Mouse (Mus musculus): ENCODE data around the gene Skp1a. TPM values are rescaled to one million over a fixed set of nuclear protein-coding genes. Genes with fewer than 3 reads are reported as not detected.

The Skp1a gene
- polyA plus RNA-seq, 1 experiment from 2014 or later: 976 TPM

DNA sequence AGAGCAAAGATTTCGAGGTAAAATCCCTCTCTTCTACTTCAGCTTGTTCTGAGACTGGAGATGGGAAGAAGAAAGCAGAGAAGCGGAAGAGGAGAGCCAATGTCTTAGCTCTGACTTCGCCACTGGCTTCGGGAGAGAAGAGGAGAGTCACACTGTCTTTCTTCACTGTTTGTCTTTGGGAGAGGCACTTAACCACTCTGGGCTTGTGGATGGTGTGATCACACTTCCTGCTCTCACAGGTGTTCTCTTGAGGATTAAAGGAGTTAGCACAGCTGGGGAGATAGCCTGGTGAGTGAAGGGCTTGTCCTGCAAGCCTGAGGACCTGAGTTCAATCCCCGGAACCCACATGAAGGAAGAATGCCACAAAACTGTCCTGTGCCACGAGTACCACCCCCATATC, 61.1 kb downstream of the Skp1a start:
- Histone ChIP-seq H3K4me2 (no peak overlapping the region), H3K4me3 (replicated peaks) (no peak overlapping the region), H3K27ac (no peak overlapping the region), H3K4me1 (replicated peaks) (no peaks in the 10 kb centered on the region), H3K27me3 (no peaks in the 10 kb centered on the region), H3K9ac (replicated peaks) (no peak overlapping the region), H3K9me3 (no peaks in the 10 kb centered on the region), H3K36me3 (no peaks in the 10 kb centered on the region)
- ATAC-seq (ENCODE audit: insufficient number of reproducible peaks, insufficient read depth, low FRiP score, low TSS enrichment, low read depth): no peak
- 74% methylated on average over 6 of the region's 6 CpGs for WGBS

DNA sequence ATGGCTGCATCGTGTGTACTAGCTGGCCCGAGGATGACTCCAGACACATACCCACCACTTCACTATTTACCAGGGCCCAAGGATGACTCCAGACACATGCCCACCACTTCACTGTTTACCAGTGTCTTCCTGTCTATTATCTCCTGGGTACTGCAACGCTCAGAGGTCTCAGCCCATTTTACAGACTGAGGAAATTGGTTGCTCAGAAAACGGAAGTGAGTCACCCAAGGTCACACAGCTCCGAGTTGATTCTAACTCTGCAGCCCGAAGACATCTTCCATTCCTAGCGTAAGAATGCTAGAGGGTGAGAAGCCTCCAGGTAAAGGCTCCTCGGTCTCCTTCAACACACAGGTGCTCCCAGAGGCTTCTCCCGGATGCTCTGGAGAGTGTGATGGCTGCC, 62.3 kb downstream of the Skp1a start:
- H3K27me3 ChIP-seq: no peaks in the 10 kb centered on the region
- H3K9ac ChIP-seq (replicated peaks): no peak overlapping the region
- H3K9me3 ChIP-seq: no peaks in the 10 kb centered on the region
- H3K4me2 ChIP-seq: no peak overlapping the region
- H3K36me3 ChIP-seq: no peaks in the 10 kb centered on the region
- no peak overlapping the region for H3K27ac ChIP-seq
- whole genome bisulfite sequencing: 87% methylated on average over 9 of the region's 9 CpGs
- no peak overlapping the region for H3K4me3 ChIP-seq (replicated peaks)
- H3K4me1 ChIP-seq (replicated peaks): no peaks in the 10 kb centered on the region
- no peak for ATAC-seq (ENCODE audit: insufficient number of reproducible peaks, insufficient read depth, low FRiP score, low TSS enrichment, low read depth)

Other genes starting within 250 kb of the Skp1a start
- 244 and 267 TPM in 2 replicates for gene Ube2b, start 231.2 kb upstream of the Skp1a start, polyA plus RNA-seq (2016; fragmentation: Nextera tagmentation; extraction: Ambion mirVana)
- 13.4 and 15.8 TPM in 2 replicates for gene Cdkl3, start 227.8 kb upstream of the Skp1a start, polyA plus RNA-seq (2016; fragmentation: Nextera tagmentation; extraction: Ambion mirVana)
- 107 and 108 TPM in 2 replicates for gene Ppp2ca, start 133.3 kb upstream of the Skp1a start, polyA plus RNA-seq (2016; fragmentation: Nextera tagmentation; extraction: Ambion mirVana)
- gene Olfr1373, start 86.5 kb upstream of the Skp1a start, polyA plus RNA-seq (2016; fragmentation: Nextera tagmentation; extraction: Ambion mirVana): not detected in 2 replicates
- gene Olfr1371, start 18.0 kb upstream of the Skp1a start, polyA plus RNA-seq (2016; fragmentation: Nextera tagmentation; extraction: Ambion mirVana): not detected in 2 replicates
- 12.6 and 13.7 TPM in 2 replicates for gene Tcf7, start 51.0 kb downstream of the Skp1a start, polyA plus RNA-seq (2016; fragmentation: Nextera tagmentation; extraction: Ambion mirVana)
- gene Vdac1, start 128.9 kb downstream of the Skp1a start, polyA plus RNA-seq (2016; fragmentation: Nextera tagmentation; extraction: Ambion mirVana): 203 and 227 TPM in 2 replicates
- gene 9530068E07Rik, start 164.4 kb downstream of the Skp1a start, polyA plus RNA-seq (2016; fragmentation: Nextera tagmentation; extraction: Ambion mirVana): 161 and 173 TPM in 2 replicates